Mouse (Mus musculus) CH12.LX (cell line): ENCODE results near the gene Sin3a. TPM values are rescaled to one million over a fixed set of nuclear protein-coding genes. Genes with fewer than 3 reads are reported as not detected.

Source experiments
- DNase-seq: peaks from one replicate; pipeline ENCODE4 v3.0.0-alpha.2; 2013; ENCODE audit errors: extremely low read depth
- H3K27ac ChIP-seq: 2 replicates; pipeline ENCODE4 v1.5.1; 2012; ENCODE audit warnings: low read depth, mild to moderate bottlenecking, control low read depth, moderate library complexity; ENCODE audit not compliant: insufficient read depth
- H3K27me3 ChIP-seq: replicated peaks from 2 replicates; pipeline ENCODE3; 2012; ENCODE audit warnings: inconsistent platforms
- H3K36me3 ChIP-seq, 2 experiments: replicated peaks in 1 of 2; 2 replicates each; pipeline versions ENCODE3 to v1.6.1; 2012; ENCODE audit warnings: inconsistent platforms in 1 of 2, low read length in 1 of 2, mild to moderate bottlenecking in 1 of 2, mixed read lengths in 1 of 2, moderate library complexity in 1 of 2; ENCODE audit not compliant: control insufficient read depth in 1 of 2, insufficient read depth in 1 of 2
- H3K4me1 ChIP-seq, 2 experiments: 2 replicates each; pipeline ENCODE4 v1.6.1; 2012; ENCODE audit warnings: inconsistent platforms in 1 of 2, moderate library complexity in 1 of 2; ENCODE audit not compliant: insufficient read depth in 2 of 2, control insufficient read depth in 1 of 2
- H3K4me2 ChIP-seq: 2 replicates; pipeline ENCODE4 v1.6.1; 2012; ENCODE audit warnings: low read depth, mild to moderate bottlenecking, control low read depth; ENCODE audit not compliant: poor library complexity, insufficient read depth, severe bottlenecking
- H3K4me3 ChIP-seq, 3 experiments: fragments of 150-350 bp in 1 of 3; sonication (generic) in 1 of 3; replicated peaks in 1 of 3; 2 replicates each; pipeline versions ENCODE3 to v1.5.1; 2011 to 2012; ENCODE audit warnings: low read depth in 2 of 3, low read length in 2 of 3, mild to moderate bottlenecking in 2 of 3, moderate library complexity in 2 of 3, control low read depth in 1 of 3, improper control_type of control experiment in 1 of 3, inconsistent platforms in 1 of 3, mixed read lengths in 1 of 3; ENCODE audit not compliant: poor library complexity in 1 of 3
- H3K79me2 ChIP-seq: replicated peaks from 2 replicates; pipeline ENCODE4 v1.6.1; 2012; ENCODE audit warnings: mild to moderate bottlenecking, moderate library complexity; ENCODE audit not compliant: control insufficient read depth, poor library complexity, insufficient read depth, severe bottlenecking; ENCODE audit errors: extremely low read depth
- H3K9ac ChIP-seq: 2 replicates; pipeline ENCODE4 v1.6.1; 2012; ENCODE audit warnings: low read depth, mild to moderate bottlenecking, control low read depth, moderate library complexity; ENCODE audit not compliant: insufficient read depth
- H3K9me3 ChIP-seq: replicated peaks from 2 replicates; pipeline ENCODE3; 2012; ENCODE audit warnings: low read length, inconsistent platforms, mixed read lengths
- CHD2 ChIP-seq: IDR thresholded peaks from 2 replicates; pipeline ENCODE4 v1.6.1; 2011; ENCODE audit warnings: low read length, improper control_type of control experiment
- POLR2AphosphoS2 ChIP-seq: IDR thresholded peaks from 2 replicates; pipeline ENCODE4 v1.6.1; 2011; ENCODE audit warnings: low read depth, low read length, improper control_type of control experiment
- TBP ChIP-seq: conservative IDR thresholded peaks from 2 replicates; pipeline ENCODE4 v1.6.1; 2011; ENCODE audit warnings: low read depth, low read length, improper control_type of control experiment
- dilution Hi-C: fragments of 300-500 bp; cut with MboI; formaldehyde crosslinking; loops from 2 replicates; pipeline ENCODE4 v1.14.3; 2020; ENCODE audit warnings: low sequenced_read_pairs; ENCODE audit not compliant: extremely low pct_unique_long_range_greater_than_20kb, extremely low pct_ligation_motif_present
- in situ Hi-C: fragments of 300-500 bp; cut with MboI; formaldehyde crosslinking; loops from 3 replicates; pipeline ENCODE4 v1.14.3; 2019; ENCODE audit warnings: low sequenced_read_pairs, low pct_ligation_motif_present, low pct_unique_long_range_greater_than_20kb, mixed read lengths
- polyA plus RNA-seq: library from polyadenylated mRNA; unstranded; fragments of >175 nt; gene quantifications from 2 replicates; pipeline ENCODE4 v1.2.1, GENCODE M21; 2012; ENCODE audit warnings: low read depth; ENCODE audit not compliant: insufficient read length
- total RNA-seq, 2 experiments: library from RNA; depleted of rRNA; stranded (reverse); fragments of 300-350 nt in 1 of 2; fragments of >200 nt in 1 of 2; gene quantifications; 2 replicates each; pipeline ENCODE4 v1.2.3; 2012 to 2014

Gene Sin3a
- total and polyA plus RNA-seq, 3 experiments: 23.0 to 32.1 (median 28.7) TPM

DNA sequence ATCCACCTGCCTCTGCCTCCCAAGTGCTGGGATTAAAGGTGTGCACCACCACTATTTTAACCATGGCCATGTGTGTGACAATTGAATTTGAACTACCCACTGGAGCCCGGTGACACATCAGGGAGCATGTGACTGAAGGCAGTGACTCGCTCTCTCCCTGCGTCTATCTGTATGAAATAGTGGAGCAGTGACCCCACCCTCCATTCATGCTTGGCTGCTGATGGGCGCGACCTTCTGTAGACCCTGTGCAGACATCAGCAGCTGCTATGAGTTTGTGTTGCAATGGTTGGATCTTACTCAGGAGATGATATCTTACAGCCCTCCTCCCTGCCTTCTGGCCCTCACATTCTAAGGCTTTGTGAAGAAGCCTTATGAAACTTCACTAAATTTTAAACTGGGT is 96.6 kb downstream of the Sin3a start:
- DNase-seq: no peak
- Histone ChIP-seq H3K36me3 (no peaks in the 10 kb centered on the region), H3K4me3 (no peak overlapping the region), H3K9ac (no peak overlapping the region), H3K27ac (no peak overlapping the region), H3K4me1 (no peaks in the 10 kb centered on the region), H3K79me2 (no peaks in the 10 kb centered on the region), H3K27me3 (peaks cover 4% of the 10 kb centered on the region), H3K4me2 (no peak overlapping the region), H3K9me3 (peaks cover 2% of the 10 kb centered on the region)
- TF ChIP-seq TBP (no peak), CHD2 (no peak), POLR2AphosphoS2 (no peak)
- in situ Hi-C loops (no loop called here), dilution Hi-C loops (no loop called here)

Other genes starting within 250 kb of the Sin3a start
- not detected in 2 replicates for gene Odf3l1, start 207.4 kb upstream of the Sin3a start, total RNA-seq (2012; rRNA removed)
- not detected in 2 replicates for gene Odf3l1, start 207.4 kb upstream of the Sin3a start, total RNA-seq (2014; rRNA removed)
- gene Odf3l1, start 207.4 kb upstream of the Sin3a start, polyA plus RNA-seq: not detected in 2 replicates
- gene Cspg4, start 207.0 kb upstream of the Sin3a start, total RNA-seq (2012; rRNA removed): 0.04 and 0.08 TPM in 2 replicates
- 0.08 TPM in 1 of 2 replicates, not detected in the other for gene Cspg4, start 207.0 kb upstream of the Sin3a start, total RNA-seq (2014; rRNA removed)
- 0.06 TPM in 1 of 2 replicates, not detected in the other for gene Cspg4, start 207.0 kb upstream of the Sin3a start, polyA plus RNA-seq
- gene Snx33, start 143.7 kb upstream of the Sin3a start, total RNA-seq (2012; rRNA removed): 2.6 and 3.2 TPM in 2 replicates
- 1.4 and 1.7 TPM in 2 replicates for gene Snx33, start 143.7 kb upstream of the Sin3a start, total RNA-seq (2014; rRNA removed)
- gene Snx33, start 143.7 kb upstream of the Sin3a start, polyA plus RNA-seq: 2.2 and 2.6 TPM in 2 replicates
- gene Imp3, start 134.6 kb upstream of the Sin3a start, total RNA-seq (2012; rRNA removed): 196 and 197 TPM in 2 replicates
- 134 and 165 TPM in 2 replicates for gene Imp3, start 134.6 kb upstream of the Sin3a start, total RNA-seq (2014; rRNA removed)
- gene Imp3, start 134.6 kb upstream of the Sin3a start, polyA plus RNA-seq: 134 and 154 TPM in 2 replicates
- gene Snupn, start 121.2 kb upstream of the Sin3a start, total RNA-seq (2012; rRNA removed): 21.2 and 22.3 TPM in 2 replicates
- gene Snupn, start 121.2 kb upstream of the Sin3a start, total RNA-seq (2014; rRNA removed): 25.1 and 27.3 TPM in 2 replicates
- gene Snupn, start 121.2 kb upstream of the Sin3a start, polyA plus RNA-seq: 18.3 and 21.8 TPM in 2 replicates
- 10.4 and 11.3 TPM in 2 replicates for gene Ptpn9, start 77.1 kb upstream of the Sin3a start, total RNA-seq (2012; rRNA removed)
- 10.4 and 10.9 TPM in 2 replicates for gene Ptpn9, start 77.1 kb upstream of the Sin3a start, total RNA-seq (2014; rRNA removed)
- gene Ptpn9, start 77.1 kb upstream of the Sin3a start, polyA plus RNA-seq: 17.7 and 21.3 TPM in 2 replicates
- 57.8 and 59.2 TPM in 2 replicates for gene Man2c1, start 58.6 kb downstream of the Sin3a start, total RNA-seq (2012; rRNA removed)
- gene Man2c1, start 58.6 kb downstream of the Sin3a start, total RNA-seq (2014; rRNA removed): 50.4 and 58.9 TPM in 2 replicates
- 60.3 and 74.7 TPM in 2 replicates for gene Man2c1, start 58.6 kb downstream of the Sin3a start, polyA plus RNA-seq
- gene Neil1, start 76.3 kb downstream of the Sin3a start, total RNA-seq (2012; rRNA removed): 0.08 TPM in 1 of 2 replicates, not detected in the other
- gene Neil1, start 76.3 kb downstream of the Sin3a start, total RNA-seq (2014; rRNA removed): 0.21 TPM in 1 of 2 replicates, not detected in the other
- gene Neil1, start 76.3 kb downstream of the Sin3a start, polyA plus RNA-seq: 0.13 and 0.15 TPM in 2 replicates
- 96.5 and 98.3 TPM in 2 replicates for gene Commd4, start 86.3 kb downstream of the Sin3a start, total RNA-seq (2012; rRNA removed)
- gene Commd4, start 86.3 kb downstream of the Sin3a start, total RNA-seq (2014; rRNA removed): 36.9 and 41.8 TPM in 2 replicates
- gene Commd4, start 86.3 kb downstream of the Sin3a start, polyA plus RNA-seq: 98.9 and 106 TPM in 2 replicates
- gene Trcg1, start 164.5 kb downstream of the Sin3a start, total RNA-seq (2012; rRNA removed): not detected in 2 replicates
- gene Trcg1, start 164.5 kb downstream of the Sin3a start, total RNA-seq (2014; rRNA removed): not detected in 2 replicates
- gene Trcg1, start 164.5 kb downstream of the Sin3a start, polyA plus RNA-seq: not detected in 2 replicates
- gene 1700017B05Rik, start 190.6 kb downstream of the Sin3a start, total RNA-seq (2012; rRNA removed): 38.6 and 49.4 TPM in 2 replicates
- 23.4 and 26.4 TPM in 2 replicates for gene 1700017B05Rik, start 190.6 kb downstream of the Sin3a start, total RNA-seq (2014; rRNA removed)
- gene 1700017B05Rik, start 190.6 kb downstream of the Sin3a start, polyA plus RNA-seq: 51.2 and 56.0 TPM in 2 replicates